Comparison of ENCODE assay signal across 8 mouse cellular contexts in genomic region chr2:25400764-25401163, GRCm38 (mm10). TPM values are rescaled to one million over a fixed set of nuclear protein-coding genes. Genes with fewer than 3 reads are reported as not detected.
DNase-seq lines count a peak whose midpoint lies in the region; ATAC-seq and TF ChIP-seq lines count a peak whose summit lies in the region.

No protein-coding gene starts in this region.

- peak; percentile 77 for TF ChIP-seq CTCF in E14TG2a.4 (conservative IDR thresholded peaks at IDR 0.05; ENCODE audit: low read length)

- 4% methylated on average over 17 of the region's 17 CpGs for WGBS in embryonic facial prominence, embryonic 15.5 days

- H3K4me1 ChIP-seq in E14TG2a.4 (replicated peaks; ENCODE audit: low read depth, low read length): peaks cover 50% of the 10 kb centered on the region
- H3K4me1 ChIP-seq in embryonic facial prominence, embryonic 15.5 days: peaks cover 30% of the 10 kb centered on the region

- intact Hi-C loops in heart, postnatal 10 days (cut with DNase I): loop anchor here (2.0 to 5.0 kb wide), 2 partner anchors 24 to 33 kb away; partner anchors contain the start of gene Uap1l1

- H3K4me2 ChIP-seq in embryonic facial prominence, embryonic 15.5 days (replicated peaks): peak overlapping the region; percentile 35

- peak overlapping the region; percentile 67 for H3K4me3 ChIP-seq in E14TG2a.4 (replicated peaks; ENCODE audit: low read length)
- 0 out of 2 replicates have a peak overlapping the region, but pooled peaks have one; percentile 20 for H3K4me3 ChIP-seq in embryonic facial prominence, embryonic 15.5 days (replicated peaks)

- no peaks in the 10 kb centered on the region for H3K9me3 ChIP-seq in E14TG2a.4 (ENCODE audit: low read length)
- no peaks in the 10 kb centered on the region for H3K9me3 ChIP-seq in embryonic facial prominence, embryonic 15.5 days (replicated peaks)

- DNase-seq in adrenal gland, postnatal 10 days: peak; percentile 80
- DNase-seq in heart, postnatal 10 days: peak; percentile 63 to 78
- DNase-seq in kidney, postnatal 36 days: peak; percentile 72 to 88
- peak; percentile 34 for DNase-seq in splenic B cell, adult 2 months (ENCODE audit: low read depth, low spot score)

- H3K36me3 ChIP-seq in E14TG2a.4 (ENCODE audit: insufficient read depth, low read length): no peaks in the 10 kb centered on the region
- H3K36me3 ChIP-seq in embryonic facial prominence, embryonic 15.5 days: no peaks in the 10 kb centered on the region
- H3K36me3 ChIP-seq in splenic B cell, adult 2 months (ENCODE audit: control insufficient read depth, insufficient read depth, low read length, poor library complexity, severe bottlenecking): no peaks in the 10 kb centered on the region

- no peak overlapping the region for H3K27ac ChIP-seq in embryonic facial prominence, embryonic 15.5 days (replicated peaks)

- H3K9ac ChIP-seq in embryonic facial prominence, embryonic 15.5 days: no peak overlapping the region

- H3K27me3 ChIP-seq in E14TG2a.4 (ENCODE audit: insufficient read depth, low read length): peaks cover 84% of the 10 kb centered on the region
- H3K27me3 ChIP-seq in embryonic facial prominence, embryonic 15.5 days: peaks cover 86% of the 10 kb centered on the region
- no peaks in the 10 kb centered on the region for H3K27me3 ChIP-seq in splenic B cell, adult 2 months (ENCODE audit: control insufficient read depth, insufficient read depth, low read length, poor library complexity, severe bottlenecking)

- no peak for ATAC-seq in embryonic facial prominence, embryonic 15.5 days (ENCODE audit: insufficient number of reproducible peaks, low FRiP score, low TSS enrichment, low read depth)
- peak; percentile 47; the same call in 1 of the 2 replicates for ATAC-seq in megakaryocyte progenitor cell, adult 5-6 weeks (replicated peaks; ENCODE audit: poor library complexity)
- no peak for ATAC-seq in erythroid progenitor cell, adult 5-6 weeks (replicated peaks; ENCODE audit: low FRiP score, poor library complexity, severe bottlenecking)

RNA-seq across cellular contexts. Expression of gene Npdc1, which starts 1.6 kb away (rescaled TPM):
- 10 to 100 TPM; 67.8 to 83.9 TPM for total RNA-seq in adrenal gland, postnatal 10 days (2021)
- 64.9 and 67.8 TPM in 2 replicates for polyA plus RNA-seq in embryonic facial prominence, embryonic 15.5 days (2015; fragmentation: Nextera tagmentation; extraction: Ambion mirVana)
- 10 to 100 TPM; 37.9 to 39.7 TPM for total RNA-seq in heart, postnatal 10 days (2021)
- total RNA-seq in megakaryocyte progenitor cell, adult 5-6 weeks (2015): 1.5 TPM in 1 of 2 replicates, not detected in the other
- total RNA-seq in megakaryocyte progenitor cell, adult 5-6 weeks (2017): 0.27 TPM in 1 of 2 replicates, not detected in the other
- total RNA-seq in erythroid progenitor cell, adult 5-6 weeks (2015; ENCODE audit: low replicate concordance): not detected in 2 replicates
- not detected in 2 replicates for total RNA-seq in erythroid progenitor cell, adult 5-6 weeks (2017; ENCODE audit: low replicate concordance)

RNA-seq across cellular contexts. Expression of gene Entpd2, which starts 5.1 kb away (rescaled TPM):
- 10 to 100 TPM; 11.7 to 15.1 TPM for total RNA-seq in adrenal gland, postnatal 10 days (2021)
- polyA plus RNA-seq in embryonic facial prominence, embryonic 15.5 days (2015; fragmentation: Nextera tagmentation; extraction: Ambion mirVana): 7.4 and 9.0 TPM in 2 replicates
- total RNA-seq in heart, postnatal 10 days (2021): 10 to 100 TPM; 14.9 to 17.2 TPM
- total RNA-seq in megakaryocyte progenitor cell, adult 5-6 weeks (2015): not detected in 2 replicates
- total RNA-seq in megakaryocyte progenitor cell, adult 5-6 weeks (2017): not detected in 2 replicates
- total RNA-seq in erythroid progenitor cell, adult 5-6 weeks (2015; ENCODE audit: low replicate concordance): not detected in 2 replicates
- total RNA-seq in erythroid progenitor cell, adult 5-6 weeks (2017; ENCODE audit: low replicate concordance): not detected in 2 replicates

RNA-seq across cellular contexts. Expression of gene Fut7, which starts 22.3 kb away (rescaled TPM):
- 1 to 10 TPM in 1 of 2 experiments, under 1 TPM in 1; 0.67 to 1.1 TPM for total RNA-seq in adrenal gland, postnatal 10 days (2021)
- polyA plus RNA-seq in embryonic facial prominence, embryonic 15.5 days (2015; fragmentation: Nextera tagmentation; extraction: Ambion mirVana): 0.08 and 0.20 TPM in 2 replicates
- total RNA-seq in heart, postnatal 10 days (2021): under 1 TPM in 1 of 2 experiments, not detected in 1; 0.12 TPM
- 11.1 and 12.5 TPM in 2 replicates for total RNA-seq in megakaryocyte progenitor cell, adult 5-6 weeks (2015)
- 21.4 and 24.2 TPM in 2 replicates for total RNA-seq in megakaryocyte progenitor cell, adult 5-6 weeks (2017)
- 4.3 TPM in 1 of 2 replicates, not detected in the other for total RNA-seq in erythroid progenitor cell, adult 5-6 weeks (2015; ENCODE audit: low replicate concordance)
- total RNA-seq in erythroid progenitor cell, adult 5-6 weeks (2017; ENCODE audit: low replicate concordance): 0.77 TPM in 1 of 2 replicates, not detected in the other

RNA-seq across cellular contexts. Expression of gene Abca2, which starts 27.7 kb away (rescaled TPM):
- total RNA-seq in adrenal gland, postnatal 10 days (2021): 10 to 100 TPM; 21.1 to 27.4 TPM
- 4.0 and 4.1 TPM in 2 replicates for polyA plus RNA-seq in embryonic facial prominence, embryonic 15.5 days (2015; fragmentation: Nextera tagmentation; extraction: Ambion mirVana)
- total RNA-seq in heart, postnatal 10 days (2021): 10 to 100 TPM; 21.2 to 21.9 TPM
- 66.7 and 70.5 TPM in 2 replicates for total RNA-seq in megakaryocyte progenitor cell, adult 5-6 weeks (2015)
- total RNA-seq in megakaryocyte progenitor cell, adult 5-6 weeks (2017): 26.9 and 29.5 TPM in 2 replicates
- 5.0 and 5.8 TPM in 2 replicates for total RNA-seq in erythroid progenitor cell, adult 5-6 weeks (2015; ENCODE audit: low replicate concordance)
- 1.3 and 2.4 TPM in 2 replicates for total RNA-seq in erythroid progenitor cell, adult 5-6 weeks (2017; ENCODE audit: low replicate concordance)

RNA-seq across cellular contexts. Expression of gene Sapcd2, which starts 28.6 kb away (rescaled TPM):
- 1 to 10 TPM; 3.3 to 5.3 TPM for total RNA-seq in adrenal gland, postnatal 10 days (2021)
- polyA plus RNA-seq in embryonic facial prominence, embryonic 15.5 days (2015; fragmentation: Nextera tagmentation; extraction: Ambion mirVana): 29.2 and 32.8 TPM in 2 replicates
- total RNA-seq in heart, postnatal 10 days (2021): 1 to 10 TPM; 2.8 to 4.7 TPM
- 6.0 and 10.8 TPM in 2 replicates for total RNA-seq in megakaryocyte progenitor cell, adult 5-6 weeks (2015)
- 5.8 and 6.7 TPM in 2 replicates for total RNA-seq in megakaryocyte progenitor cell, adult 5-6 weeks (2017)
- total RNA-seq in erythroid progenitor cell, adult 5-6 weeks (2015; ENCODE audit: low replicate concordance): 5.9 and 10.1 TPM in 2 replicates
- 7.8 and 9.6 TPM in 2 replicates for total RNA-seq in erythroid progenitor cell, adult 5-6 weeks (2017; ENCODE audit: low replicate concordance)

Comparison
In these comparisons a context has a peak if more than half of its experiments do, and no peak if none do; other contexts are left out.
1. RNA of gene Npdc1, which starts 1.6 kb away (total RNA-seq): 67.8 to 83.9 TPM in adrenal gland, postnatal 10 days and 37.9 to 39.7 TPM in heart, postnatal 10 days; 0.27 to 1.5 TPM in megakaryocyte progenitor cell, adult 5-6 weeks and not detected in erythroid progenitor cell, adult 5-6 weeks; every median in the first group is over 10 times any median in the second.
2. RNA of gene Entpd2, which starts 5.1 kb away (total RNA-seq): 14.9 to 17.2 TPM in heart, postnatal 10 days and 11.7 to 15.1 TPM in adrenal gland, postnatal 10 days; not detected in megakaryocyte progenitor cell, adult 5-6 weeks and not detected in erythroid progenitor cell, adult 5-6 weeks; every median in the first group is over 10 times any median in the second.
3. Peak in every context shown above with its lines, with median percentiles within 50 percentile points of each other: DNase-seq.